ENCODE assay signal across 15 mouse cellular contexts in the genomic region with DNA sequence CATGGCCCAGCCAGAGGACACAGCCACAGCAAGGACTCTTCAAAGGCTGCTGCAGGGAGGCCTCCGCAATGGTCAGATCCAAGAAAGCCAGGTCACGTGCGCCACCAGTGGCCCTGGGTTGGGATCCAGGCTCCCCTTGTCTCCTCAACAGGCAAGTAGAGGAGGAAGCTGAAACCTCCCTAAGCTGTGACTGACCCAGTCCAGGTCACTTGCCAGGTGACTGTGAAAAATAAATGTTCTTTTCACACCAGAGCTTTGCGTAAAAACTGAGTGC.
"Had no signal": no experiment of that assay in that cellular context is flagged by ENCODE, and none has a peak within 500 bp of the region (broad histone marks: within the 10 kb centered on the region; RNA-seq: fewer than 3 reads in every experiment).

No protein-coding gene starts in this region.

- H3K36me3 ChIP-seq: limb, embryonic 10.5 days; liver, embryonic 15.5 days; midbrain, embryonic 10.5 days; neural tube, embryonic 12.5 days; stomach, embryonic 15.5 days had no signal

- H3K27me3 ChIP-seq: liver, embryonic 15.5 days; neural tube, embryonic 12.5 days; stomach, embryonic 15.5 days had no signal

- H3K9me3 ChIP-seq: limb, embryonic 10.5 days; liver, embryonic 15.5 days; midbrain, embryonic 10.5 days; neural tube, embryonic 12.5 days; stomach, embryonic 15.5 days had no signal

- H3K4me2 ChIP-seq: liver, embryonic 11.5 days; liver, embryonic 15.5 days; neural tube, embryonic 12.5 days; stomach, embryonic 15.5 days had no signal

- H3K4me1 ChIP-seq: limb, embryonic 10.5 days; liver, embryonic 15.5 days; midbrain, embryonic 10.5 days; neural tube, embryonic 12.5 days; stomach, embryonic 15.5 days had no signal

- H3K27ac ChIP-seq: left cerebral cortex, adult 2 months; limb, embryonic 10.5 days; liver, embryonic 15.5 days; midbrain, embryonic 10.5 days; neural tube, embryonic 12.5 days; stomach, embryonic 15.5 days had no signal

- ATAC-seq: lung, postnatal 0 days had no signal

- DNase-seq: kidney, postnatal 14 days; lung, adult 2 months; lung, postnatal 4 days; midbrain, embryonic 14.5 days; right cerebral cortex, postnatal 14 days; thymus, adult 2 months; thymus, postnatal 25 days had no signal

- H3K9ac ChIP-seq: liver, embryonic 15.5 days; neural tube, embryonic 12.5 days; stomach, embryonic 15.5 days had no signal

- H3K4me3 ChIP-seq: left cerebral cortex, adult 2 months; limb, embryonic 10.5 days; liver, embryonic 15.5 days; midbrain, embryonic 10.5 days; neural tube, embryonic 12.5 days; stomach, embryonic 15.5 days had no signal
